Mouse (Mus musculus) hindbrain, embryonic 16.5 days (tissue): ENCODE results near the gene Uba52. TPM values are rescaled to one million over a fixed set of nuclear protein-coding genes. Genes with fewer than 3 reads are reported as not detected.
"Not testable (repeated sequence)": the region's sequence is repeated elsewhere in the genome, so short reads cannot be mapped to it uniquely, and the experiment has no call there.

Experiments
- ATAC-seq: fragments of 200-750 bp; cut with Nextera tagmentation; 2 replicates; pipeline ENCODE4 v1.8.0; 2017; ENCODE audit warnings: moderate TSS enrichment, moderate library complexity
- H3K27ac ChIP-seq: fragments of 300-500 bp; sonication (generic); 2 replicates; pipeline ENCODE4 v1.5.1; 2014; ENCODE audit warnings: low read depth, mild to moderate bottlenecking, control low read depth, low read length, moderate library complexity
- H3K27me3 ChIP-seq: fragments of 300-500 bp; sonication (generic); replicated peaks from 2 replicates; pipeline ENCODE4 v1.6.1; 2014; ENCODE audit warnings: low read length; ENCODE audit not compliant: control insufficient read depth, insufficient read depth
- H3K36me3 ChIP-seq: fragments of 300-500 bp; sonication (generic); 2 replicates; pipeline ENCODE4 v1.6.1; 2014; ENCODE audit warnings: mild to moderate bottlenecking, low read length, moderate library complexity, mixed read lengths; ENCODE audit not compliant: control insufficient read depth, insufficient read depth
- H3K4me1 ChIP-seq: fragments of 300-500 bp; sonication (generic); 2 replicates; pipeline ENCODE4 v1.6.1; 2014; ENCODE audit warnings: low read depth, low read length; ENCODE audit not compliant: control insufficient read depth, insufficient read depth
- H3K4me2 ChIP-seq: fragments of 300-500 bp; sonication (generic); 2 replicates; pipeline ENCODE4 v1.6.1; 2014; ENCODE audit warnings: mild to moderate bottlenecking, low read length, control low read depth, moderate library complexity
- H3K4me3 ChIP-seq: fragments of 300-500 bp; sonication (generic); 2 replicates; pipeline ENCODE4 v1.5.1; 2014; ENCODE audit warnings: mild to moderate bottlenecking, low read length, control low read depth, moderate library complexity
- H3K9ac ChIP-seq: fragments of 300-500 bp; sonication (generic); 2 replicates; pipeline ENCODE4 v1.6.1; 2014; ENCODE audit warnings: low read depth, mild to moderate bottlenecking, control low read depth, low read length, moderate library complexity
- H3K9me3 ChIP-seq: fragments of 300-500 bp; sonication (generic); 2 replicates; pipeline ENCODE4 v1.6.1; 2014; ENCODE audit warnings: mild to moderate bottlenecking, low read length, moderate library complexity; ENCODE audit not compliant: control insufficient read depth
- WGBS: fragments of 180-500 bp; shearing (Covaris S2); extraction: QIAGEN DNeasy Blood & Tissue Kit; methylation state at CpG from one replicate; pipeline ENCODE4 v1.1.7; 2014; 5-methylcytosine and 5-hydroxymethylcytosine counted together
- polyA plus RNA-seq: library from polyadenylated mRNA; unstranded; fragments of >200 nt; fragmentation: Nextera tagmentation; extraction: Ambion mirVana; gene quantifications from 2 replicates; pipeline ENCODE4 v1.2.1, GENCODE M21; 2015

Uba52 gene
- polyA plus RNA-seq, 1 experiment from 2014 or later, result 576 TPM

- Histone ChIP-seq H3K36me3 (peaks cover 15% of the 10 kb centered on the region), H3K4me2 (no peak overlapping the region)
These were observed 1.2 kb upstream of the Uba52 start for GRCm38 (mm10) chr8:70511770-70512169.

DNA sequence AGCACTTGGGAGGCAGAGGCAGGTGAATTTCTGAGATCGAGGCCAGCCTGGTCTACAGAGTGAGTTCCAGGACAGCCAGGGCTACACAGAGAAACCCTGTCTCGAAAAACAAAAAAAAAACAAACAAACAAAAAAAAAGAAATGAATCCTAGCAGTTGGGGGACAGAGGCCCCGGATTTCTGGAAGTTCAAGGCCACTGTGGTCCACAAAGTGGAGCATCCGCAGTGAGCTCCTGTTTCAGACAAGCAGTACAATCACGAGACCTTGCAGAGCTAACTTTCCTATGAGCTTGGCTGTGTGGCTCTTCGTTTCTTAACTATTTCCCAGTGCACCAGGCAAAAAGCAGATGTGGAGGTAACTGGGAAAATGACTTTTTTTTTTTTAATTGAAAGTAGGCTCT is 573 bp upstream of the Uba52 start:
- not testable (repeated sequence) for ATAC-seq, H3K27me3 ChIP-seq, H3K9me3 ChIP-seq, H3K27ac ChIP-seq, H3K9ac ChIP-seq
- 85% methylated on average over 6 of the region's 6 CpGs for WGBS
- peak overlapping the region; percentile 54 for H3K4me2 ChIP-seq
- peaks cover 15% of the 10 kb centered on the region for H3K36me3 ChIP-seq
- peaks cover 17% of the 10 kb centered on the region for H3K4me1 ChIP-seq
- peak overlapping the region; percentile 97 for H3K4me3 ChIP-seq

More at GRCm38 (mm10) chr8:70511770-70512169, 1.2 kb upstream of the Uba52 start:
- Histone ChIP-seq H3K9ac (no peak overlapping the region), H3K27me3 (no peaks in the 10 kb centered on the region), H3K4me3 (no peak overlapping the region), H3K9me3 (no peaks in the 10 kb centered on the region), H3K4me1 (peaks cover 17% of the 10 kb centered on the region), H3K27ac (no peak overlapping the region)
- WGBS, result 95% methylated on average over 2 of the region's 2 CpGs
- ATAC-seq, result no peak

DNA sequence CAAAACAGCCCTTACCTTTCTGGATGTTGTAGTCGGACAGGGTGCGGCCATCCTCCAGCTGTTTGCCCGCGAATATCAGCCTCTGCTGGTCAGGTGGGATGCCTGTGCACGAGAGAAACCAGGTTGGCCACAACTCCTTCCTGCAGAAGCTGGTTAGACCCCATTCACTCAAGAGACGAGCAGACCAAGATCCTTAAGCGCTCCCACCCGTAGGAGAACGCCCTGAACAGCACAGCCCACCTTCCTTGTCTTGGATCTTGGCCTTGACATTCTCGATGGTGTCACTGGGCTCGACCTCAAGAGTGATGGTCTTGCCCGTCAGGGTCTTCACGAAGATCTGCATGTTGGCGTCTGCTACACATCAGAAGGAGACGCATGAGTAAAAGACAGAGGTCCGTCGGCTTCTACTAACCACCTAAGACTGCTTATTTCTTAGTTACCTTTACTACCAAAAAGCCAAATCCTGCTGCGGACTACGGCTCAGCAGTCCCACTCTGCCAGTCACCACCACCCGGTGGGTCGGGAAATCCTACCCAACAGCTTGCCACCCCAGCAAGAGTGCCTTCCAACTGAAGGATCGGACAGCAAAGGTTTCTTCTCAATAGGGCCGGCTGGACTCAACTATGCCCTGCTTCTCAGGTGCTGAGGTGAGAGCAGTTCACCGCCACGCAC is 1.2 kb downstream of the Uba52 start:
- 18% methylated on average over 25 of the region's 25 CpGs for WGBS
- H3K36me3 ChIP-seq, result peaks cover 15% of the 10 kb centered on the region
- no peak overlapping the region for H3K27ac ChIP-seq
- H3K4me3 ChIP-seq, result peak overlapping the region; percentile 97
- no peak for ATAC-seq
- peaks cover 32% of the 10 kb centered on the region for H3K4me1 ChIP-seq
- no peaks in the 10 kb centered on the region for H3K27me3 ChIP-seq
- peak overlapping the region; percentile 100 for H3K4me2 ChIP-seq
- peak overlapping the region; percentile 98 for H3K9ac ChIP-seq
- no peaks in the 10 kb centered on the region for H3K9me3 ChIP-seq

GRCm38 (mm10) chr8:70507027-70507393 is 3.6 kb downstream of the Uba52 start:
- Histone ChIP-seq H3K27me3 (peaks cover 12% of the 10 kb centered on the region), H3K4me1 (peaks cover 46% of the 10 kb centered on the region), H3K27ac (peak overlapping the region; percentile 98), H3K4me3 (0 out of 2 replicates have a peak overlapping the region, but pooled peaks have one; percentile 77), H3K9me3 (no peaks in the 10 kb centered on the region), H3K4me2 (no peak overlapping the region), H3K9ac (no peak overlapping the region; the same call in 1 of the 2 replicates), H3K36me3 (peaks cover 9% of the 10 kb centered on the region)
- 61% methylated on average over 5 of the region's 5 CpGs for WGBS
- ATAC-seq, result no peak

DNA sequence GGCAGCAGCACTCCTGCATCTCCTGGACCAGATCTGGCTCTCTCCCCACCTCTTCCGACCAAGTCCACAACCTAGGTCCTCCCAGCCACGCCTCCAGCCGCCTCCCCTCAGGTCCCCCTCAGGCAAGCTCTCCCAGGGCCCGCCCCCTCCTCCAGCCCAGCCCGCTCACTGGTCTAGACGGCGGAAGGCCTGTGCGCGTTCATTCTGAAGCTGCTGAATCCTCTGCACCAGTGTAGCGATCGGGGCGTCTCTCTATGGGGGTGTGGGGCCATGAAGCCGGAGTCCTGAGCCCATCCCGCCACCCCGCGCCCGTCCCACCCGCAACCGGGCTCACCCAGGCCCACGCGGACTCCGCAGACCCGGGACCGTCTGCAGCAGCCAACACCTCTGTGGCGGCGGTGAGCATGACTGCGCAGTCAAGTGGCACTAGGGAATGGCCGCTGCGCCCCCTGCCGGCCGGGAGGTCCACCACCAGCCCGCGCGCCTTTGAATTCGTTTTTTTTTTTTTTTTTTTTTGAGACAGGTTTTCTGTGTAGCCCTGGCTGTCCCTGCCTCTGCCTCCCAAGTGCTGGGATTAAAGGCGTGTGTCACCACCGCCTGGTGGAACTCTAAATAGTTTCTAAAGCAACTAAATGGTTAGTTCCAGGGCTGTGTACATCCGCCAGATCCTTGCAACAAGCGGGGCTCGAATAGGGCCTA is 4.1 kb downstream of the Uba52 start, which contains the start of gene Rex1bd:
Gene Rex1bd (minus strand): TSS at position 425 of the 699 bp plus-strand sequence.
- Histone ChIP-seq H3K9ac (peak within 1 kb of the TSS; percentile 98), H3K4me1 (peaks cover 48% of the 10 kb centered on the region), H3K4me2 (peak within 1 kb of the TSS; percentile 65), H3K27me3 (peaks cover 17% of the 10 kb centered on the region), H3K27ac (peak within 1 kb of the TSS; percentile 98), H3K36me3 (peaks cover 9% of the 10 kb centered on the region), H3K9me3 (no peaks in the 10 kb centered on the region), H3K4me3 (peak within 1 kb of the TSS; percentile 77)
- peak; percentile 88 for ATAC-seq
- 3% methylated on average over 40 of the region's 40 CpGs for whole genome bisulfite sequencing

- peaks cover 9% of the 10 kb centered on the region for H3K36me3 ChIP-seq
- H3K27ac ChIP-seq, result peak overlapping the region; percentile 98
- H3K4me3 ChIP-seq, result peak overlapping the region; percentile 77
- 36% methylated on average over 29 of the region's 32 CpGs for WGBS
- no peaks in the 10 kb centered on the region for H3K9me3 ChIP-seq
- ATAC-seq, result peak; percentile 27; the same call in 1 of the 2 replicates
- H3K4me2 ChIP-seq, result peak overlapping the region; percentile 65
- peaks cover 48% of the 10 kb centered on the region for H3K4me1 ChIP-seq
- H3K9ac ChIP-seq, result peak overlapping the region; percentile 98
- peaks cover 22% of the 10 kb centered on the region for H3K27me3 ChIP-seq
These were observed 4.8 kb downstream of the Uba52 start for GRCm38 (mm10) chr8:70505698-70506327.

- H3K4me3 ChIP-seq, result no peak overlapping the region
- no peak; the same call in 1 of the 2 replicates for ATAC-seq
- no peak overlapping the region for H3K9ac ChIP-seq
- H3K4me1 ChIP-seq, result peaks cover 50% of the 10 kb centered on the region
- peak overlapping the region; percentile 65 for H3K4me2 ChIP-seq
- H3K9me3 ChIP-seq, result no peaks in the 10 kb centered on the region
- peak overlapping the region; percentile 48 for H3K27ac ChIP-seq
- H3K36me3 ChIP-seq, result peaks cover 9% of the 10 kb centered on the region
- peaks cover 31% of the 10 kb centered on the region for H3K27me3 ChIP-seq
- 68% methylated on average over 3 of the region's 3 CpGs for WGBS
These were observed 5.8 kb downstream of the Uba52 start for GRCm38 (mm10) chr8:70504851-70505250.

DNA sequence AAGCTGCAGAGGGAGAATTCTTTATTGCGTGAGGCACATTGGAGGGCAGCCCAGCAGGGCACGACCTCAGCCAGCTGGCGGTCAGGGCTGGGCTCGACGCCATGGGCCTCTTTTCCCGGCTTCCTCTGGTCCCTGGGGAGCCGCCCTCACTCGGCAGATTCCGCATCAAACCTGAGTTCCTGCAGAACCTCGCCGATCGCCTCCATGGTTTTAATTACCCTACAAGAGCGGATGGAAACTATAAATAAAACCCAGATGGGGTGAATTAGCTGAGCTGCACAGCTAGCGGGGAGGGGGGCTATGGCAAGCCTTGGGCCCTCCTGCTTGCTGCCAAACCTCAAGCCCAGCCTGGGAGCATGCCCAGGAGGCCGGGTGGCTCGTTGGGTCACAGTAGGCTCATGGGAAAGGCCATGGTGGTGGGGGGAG is 6.3 kb downstream of the Uba52 start:
- H3K4me1 ChIP-seq, result peaks cover 46% of the 10 kb centered on the region
- no peak overlapping the region; the same call in 1 of the 2 replicates for H3K4me2 ChIP-seq
- H3K4me3 ChIP-seq, result no peak overlapping the region; the same call in 1 of the 2 replicates
- no peak for ATAC-seq
- H3K27ac ChIP-seq, result peak overlapping the region; percentile 48
- no peaks in the 10 kb centered on the region for H3K9me3 ChIP-seq
- H3K9ac ChIP-seq, result 0 out of 2 replicates have a peak overlapping the region, but pooled peaks have one; percentile 1
- H3K36me3 ChIP-seq, result peaks cover 9% of the 10 kb centered on the region
- peaks cover 36% of the 10 kb centered on the region for H3K27me3 ChIP-seq
- 35% methylated on average over 16 of the region's 16 CpGs for WGBS
